Mouse (Mus musculus) liver, embryonic 11.5 days (tissue): ENCODE measurements around the gene Sacs. TPM values are rescaled to one million over a fixed set of nuclear protein-coding genes. Genes with fewer than 3 reads are reported as not detected.

Experiments used
- ATAC-seq: fragments of 200-750 bp; cut with Nextera tagmentation; replicated peaks from 2 replicates; pipeline ENCODE4 v1.8.0; 2017; ENCODE audit warnings: moderate number of reproducible peaks, mild to moderate bottlenecking, moderate TSS enrichment, moderate library complexity; ENCODE audit not compliant: low FRiP score
- DNase-seq: peaks from one replicate; pipeline ENCODE4 v3.0.0-alpha.2; 2017; ENCODE audit warnings: low spot score
- H3K27ac ChIP-seq: fragments of 300-500 bp; sonication (generic); 2 replicates; pipeline ENCODE4 v1.5.1; 2014; ENCODE audit warnings: mild to moderate bottlenecking, low read depth, low read length, control low read depth
- H3K27me3 ChIP-seq: fragments of 300-500 bp; sonication (generic); replicated peaks from 2 replicates; pipeline ENCODE4 v1.6.1; 2014; ENCODE audit warnings: low read length, mixed read lengths; ENCODE audit not compliant: control insufficient read depth, insufficient read depth
- H3K36me3 ChIP-seq: fragments of 300-500 bp; sonication (generic); 2 replicates; pipeline ENCODE4 v1.6.1; 2014; ENCODE audit warnings: mild to moderate bottlenecking, low read length, moderate library complexity, mixed read lengths; ENCODE audit not compliant: control insufficient read depth, insufficient read depth
- H3K4me1 ChIP-seq: fragments of 300-500 bp; sonication (generic); replicated peaks from 2 replicates; pipeline ENCODE4 v1.6.1; 2014; ENCODE audit warnings: low read length, mixed read lengths; ENCODE audit not compliant: control insufficient read depth, insufficient read depth
- H3K4me2 ChIP-seq: fragments of 300-500 bp; sonication (generic); 2 replicates; pipeline ENCODE4 v1.6.1; 2014; ENCODE audit warnings: mild to moderate bottlenecking, control low read depth, moderate library complexity
- H3K4me3 ChIP-seq: fragments of 300-500 bp; sonication (generic); 2 replicates; pipeline ENCODE4 v1.5.1; 2014; ENCODE audit warnings: low read depth, low read length, control low read depth
- H3K9ac ChIP-seq: fragments of 300-500 bp; sonication (generic); 2 replicates; pipeline ENCODE4 v1.6.1; 2014; ENCODE audit warnings: low read depth, low read length, control low read depth
- H3K9me3 ChIP-seq: fragments of 300-500 bp; sonication (generic); 2 replicates; pipeline ENCODE4 v1.6.1; 2016; ENCODE audit warnings: low read length, inconsistent platforms, mixed read lengths; ENCODE audit not compliant: control insufficient read depth
- WGBS: fragments of 180-500 bp; shearing (Covaris S2); extraction: QIAGEN DNeasy Blood & Tissue Kit; methylation state at CpG from one replicate; pipeline ENCODE4 v1.1.7; 2014; 5-methylcytosine and 5-hydroxymethylcytosine counted together
- polyA plus RNA-seq: library from polyadenylated mRNA; unstranded; fragments of >200 nt; fragmentation: Nextera tagmentation; extraction: Ambion mirVana; gene quantifications from 2 replicates; pipeline ENCODE4 v1.2.1, GENCODE M21; 2014

Gene Sacs
- polyA plus RNA-seq, 1 experiment from 2014 or later: 3.5 TPM

DNA sequence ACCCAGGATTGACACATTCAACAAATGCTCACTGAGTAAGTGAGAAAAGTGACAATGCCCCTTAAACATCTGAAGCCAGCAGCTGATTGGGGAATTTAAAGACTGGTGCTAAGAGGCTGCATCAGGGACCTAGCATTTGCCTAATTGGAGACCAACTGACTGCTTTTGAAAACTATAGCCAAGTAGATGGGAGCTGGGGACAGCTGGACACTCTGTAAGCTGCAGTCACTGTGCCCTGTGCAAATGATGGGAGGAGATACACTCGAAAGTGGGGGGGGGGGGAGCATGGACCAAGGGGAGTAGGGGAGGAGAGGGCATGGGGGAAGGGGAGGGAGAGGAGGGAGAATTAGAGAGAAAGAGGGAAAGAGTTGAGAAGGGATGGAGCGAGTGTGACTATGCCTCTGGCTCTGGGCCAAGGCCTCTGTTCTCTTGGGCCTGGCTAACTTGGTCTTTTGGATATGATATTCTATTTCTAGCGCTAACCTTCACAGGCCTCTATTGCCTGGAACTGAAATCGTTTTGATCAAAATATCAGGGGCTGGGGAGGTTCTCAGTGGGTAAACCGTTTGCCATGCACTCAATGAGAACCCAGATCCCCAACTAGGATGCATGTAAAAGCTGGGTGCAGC is 97.7 kb downstream of the Sacs start:
- Histone ChIP-seq H3K4me1 (no peaks in the 10 kb centered on the region; the same call in 1 of the 2 replicates), H3K4me2 (no peak overlapping the region), H3K36me3 (no peaks in the 10 kb centered on the region), H3K4me3 (no peak overlapping the region), H3K27me3 (no peaks in the 10 kb centered on the region), H3K9ac (no peak overlapping the region), H3K9me3 (no peaks in the 10 kb centered on the region; the same call in 1 of the 2 replicates), H3K27ac (no peak overlapping the region)
- DNase-seq (no peak), ATAC-seq (no peak)
- 65% methylated on average over 5 of the region's 5 CpGs for WGBS

DNA sequence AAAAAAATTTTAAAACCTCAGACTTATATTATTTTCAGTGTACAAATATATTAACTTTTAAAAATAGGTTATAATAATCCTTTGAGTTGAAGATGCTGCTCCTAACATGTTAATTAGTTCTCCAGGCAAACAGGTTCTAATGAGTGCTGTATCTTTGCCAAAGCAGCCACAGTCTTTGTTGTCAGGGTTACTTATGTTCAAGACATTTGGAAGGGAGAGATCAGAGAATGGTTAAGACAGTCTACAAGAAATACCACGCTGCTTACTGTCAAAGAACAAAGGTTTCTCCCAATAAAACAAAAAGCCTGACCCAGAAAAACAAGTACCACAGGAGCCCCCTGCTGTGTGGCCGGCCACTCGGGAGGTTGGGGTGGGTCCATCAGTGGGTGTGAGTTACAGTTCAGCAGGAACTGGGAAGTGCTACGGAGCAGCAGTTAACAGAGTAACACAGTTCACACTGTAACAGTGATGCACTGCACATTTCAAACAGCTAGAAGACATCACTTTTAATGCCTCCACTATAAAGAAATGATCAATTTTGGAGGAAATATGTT is 98.9 kb downstream of the Sacs start:
- DNase-seq: no peak
- Histone ChIP-seq H3K9me3 (no peaks in the 10 kb centered on the region; the same call in 1 of the 2 replicates), H3K4me2 (no peak overlapping the region), H3K4me3 (no peak overlapping the region), H3K9ac (no peak overlapping the region), H3K27ac (no peak overlapping the region), H3K4me1 (no peaks in the 10 kb centered on the region; the same call in 1 of the 2 replicates), H3K36me3 (no peaks in the 10 kb centered on the region), H3K27me3 (no peaks in the 10 kb centered on the region)
- no peak for ATAC-seq
- WGBS: 40% methylated on average over 4 of the region's 4 CpGs

GRCm38 (mm10) chr14:61238751-61239150 is 100.5 kb downstream of the Sacs start:
- Histone ChIP-seq H3K9ac (no peak overlapping the region), H3K4me3 (no peak overlapping the region), H3K4me1 (no peaks in the 10 kb centered on the region; the same call in 1 of the 2 replicates), H3K9me3 (no peaks in the 10 kb centered on the region), H3K27ac (no peak overlapping the region), H3K27me3 (no peaks in the 10 kb centered on the region), H3K36me3 (no peaks in the 10 kb centered on the region), H3K4me2 (no peak overlapping the region)
- ATAC-seq: no peak
- DNase-seq: no peak
- 68% methylated on average over 9 of the region's 9 CpGs for WGBS

DNA sequence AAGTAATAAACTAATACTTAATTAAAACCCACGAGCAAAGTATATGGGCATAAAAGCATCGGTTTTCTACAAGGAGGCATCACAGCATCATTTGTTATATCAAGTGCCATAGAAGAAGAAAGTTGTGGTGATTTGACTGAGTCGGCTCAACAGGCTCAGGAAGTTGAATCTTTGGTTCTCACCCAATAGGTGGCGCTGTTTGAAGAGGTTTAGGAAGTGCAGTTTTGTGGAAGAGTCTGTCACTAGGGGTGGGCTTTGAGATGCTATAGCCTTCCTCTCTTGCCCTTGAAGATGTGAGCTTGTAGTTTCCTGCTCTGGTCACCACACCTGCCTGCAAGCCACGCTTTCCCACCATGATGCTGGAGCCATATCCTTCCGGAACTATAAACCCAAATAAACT is 104.4 kb downstream of the Sacs start:
- Histone ChIP-seq H3K4me3 (no peak overlapping the region), H3K27me3 (no peaks in the 10 kb centered on the region), H3K9me3 (peaks cover 2% of the 10 kb centered on the region; the same call in 1 of the 2 replicates), H3K9ac (no peak overlapping the region), H3K27ac (no peak overlapping the region), H3K4me1 (no peaks in the 10 kb centered on the region), H3K4me2 (no peak overlapping the region), H3K36me3 (no peaks in the 10 kb centered on the region)
- DNase-seq (no peak), ATAC-seq (no peak)
- WGBS: 33% methylated on average over 6 of the region's 6 CpGs

- Histone ChIP-seq H3K4me1 (no peaks in the 10 kb centered on the region), H3K9ac (no peak overlapping the region), H3K4me2 (no peak overlapping the region), H3K27ac (no peak overlapping the region), H3K9me3 (peaks cover 8% of the 10 kb centered on the region), H3K36me3 (no peaks in the 10 kb centered on the region), H3K27me3 (no peaks in the 10 kb centered on the region), H3K4me3 (no peak overlapping the region)
- DNase-seq: no peak
- WGBS: 83% methylated on average over 3 of the region's 3 CpGs
- no peak for ATAC-seq
Measured at GRCm38 (mm10) chr14:61246444-61246843, 108.2 kb downstream of the Sacs start.

GRCm38 (mm10) chr14:61252596-61253388 is 114.5 kb downstream of the Sacs start:
- Histone ChIP-seq H3K27ac (no peak overlapping the region), H3K9ac (no peak overlapping the region), H3K4me1 (no peaks in the 10 kb centered on the region), H3K36me3 (no peaks in the 10 kb centered on the region), H3K4me2 (no peak overlapping the region), H3K27me3 (no peaks in the 10 kb centered on the region), H3K9me3 (peaks cover 5% of the 10 kb centered on the region), H3K4me3 (no peak overlapping the region)
- no peak for ATAC-seq
- WGBS: 82% methylated on average over 15 of the region's 15 CpGs
- DNase-seq: no peak

- no peak within 1 kb of the TSS for H3K9ac ChIP-seq
- no peaks in the 10 kb centered on the region for H3K27me3 ChIP-seq
- no peak within 1 kb of the TSS for H3K4me2 ChIP-seq
- H3K27ac ChIP-seq: no peak within 1 kb of the TSS
- no peak within 1 kb of the TSS for H3K4me3 ChIP-seq
- no peaks in the 10 kb centered on the region for H3K36me3 ChIP-seq
- DNase-seq: no peak
- H3K4me1 ChIP-seq: no peaks in the 10 kb centered on the region
- no peaks in the 10 kb centered on the region for H3K9me3 ChIP-seq
- ATAC-seq: no peak
- 69% methylated on average over 11 of the region's 11 CpGs for WGBS
Measured at GRCm38 (mm10) chr14:61258352-61258751, 120.1 kb downstream of the Sacs start, which contains the start of gene Sgcg. Gene Sgcg, minus strand, starts transcription at chr14:61258490.

GRCm38 (mm10) chr14:61259084-61259483 is 120.8 kb downstream of the Sacs start:
- no peak for DNase-seq
- Histone ChIP-seq H3K4me2 (no peak overlapping the region), H3K9ac (no peak overlapping the region), H3K36me3 (no peaks in the 10 kb centered on the region), H3K27me3 (no peaks in the 10 kb centered on the region), H3K27ac (no peak overlapping the region), H3K4me1 (no peaks in the 10 kb centered on the region), H3K9me3 (no peaks in the 10 kb centered on the region), H3K4me3 (no peak overlapping the region)
- ATAC-seq: no peak
- 48% methylated on average over 3 of the region's 3 CpGs for WGBS
